Mouse (Mus musculus) adrenal gland, adult 18-20 months (tissue): Measurements from ENCODE around the gene Gm30302. TPM values are rescaled to one million over a fixed set of nuclear protein-coding genes. Genes with fewer than 3 reads are reported as not detected.

Experiments
- DNase-seq, 2 experiments: peaks; one replicate each; pipeline ENCODE4 v3.0.0; 2021 to 2022; ENCODE audit warnings: low spot score in 2 of 2
- total RNA-seq, 2 experiments: library from RNA; stranded (reverse); gene quantifications; 1 replicate in 1 of 2; 2 replicates in 1 of 2; pipeline ENCODE4 v1.2.3; 2021

The Gm30302 gene
- total RNA-seq, 2 experiments from 2014 or later: not detected

DNA sequence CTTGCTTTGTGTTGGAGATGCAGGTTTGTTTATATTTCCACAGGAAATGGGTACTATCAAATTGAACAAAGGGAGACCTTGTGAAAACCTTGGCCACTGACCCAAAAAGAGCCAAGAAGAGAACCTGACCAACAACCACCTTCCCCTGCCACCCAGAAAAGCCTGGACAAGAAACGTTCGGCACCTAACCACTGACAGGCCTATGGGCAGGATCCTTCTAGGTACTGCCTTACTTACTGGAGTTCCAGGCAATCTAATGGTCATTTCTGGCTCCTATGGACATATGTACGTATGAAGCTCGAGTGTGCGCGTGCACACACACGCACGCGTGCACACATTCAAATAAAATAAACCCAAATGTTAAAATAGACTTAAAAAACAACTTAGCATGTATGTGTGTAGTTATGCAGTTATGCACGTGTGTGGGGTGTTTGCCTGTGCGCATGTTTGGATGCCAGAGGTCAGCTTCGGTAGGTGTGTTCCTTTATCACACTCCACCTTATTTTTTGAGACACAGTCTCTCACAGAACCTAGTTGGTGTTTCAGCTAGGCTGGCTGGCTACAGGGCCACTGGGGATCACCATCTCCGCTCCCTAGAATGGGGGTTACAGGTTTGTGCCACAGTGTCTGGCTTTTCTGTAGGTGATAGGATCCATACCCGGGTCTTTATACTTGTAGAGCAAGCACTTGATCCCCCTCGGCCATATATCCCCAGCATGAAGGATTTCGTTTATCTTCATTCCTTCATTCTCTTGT is 57.3 kb downstream of the Gm30302 start:
- no peak for DNase-seq

DNA sequence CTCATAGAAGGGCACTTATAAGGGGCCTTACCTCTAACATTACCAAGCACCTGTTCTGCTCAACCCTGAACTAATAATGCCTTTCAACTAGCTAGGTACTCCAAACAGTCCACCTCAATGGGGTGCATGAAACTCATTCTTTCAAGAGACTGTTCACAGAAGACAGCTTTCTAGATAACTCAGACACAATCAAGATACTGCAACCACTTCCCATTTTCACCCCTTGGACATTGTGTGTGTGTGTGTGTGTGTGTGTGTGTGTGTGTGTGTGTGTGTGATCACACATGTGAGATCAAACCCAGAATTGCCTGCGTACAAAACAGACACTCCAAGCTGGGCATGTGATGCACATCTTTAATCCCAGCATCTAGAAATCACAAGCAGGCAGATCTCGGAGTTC is 60.8 kb downstream of the Gm30302 start:
- DNase-seq: no peak

DNA sequence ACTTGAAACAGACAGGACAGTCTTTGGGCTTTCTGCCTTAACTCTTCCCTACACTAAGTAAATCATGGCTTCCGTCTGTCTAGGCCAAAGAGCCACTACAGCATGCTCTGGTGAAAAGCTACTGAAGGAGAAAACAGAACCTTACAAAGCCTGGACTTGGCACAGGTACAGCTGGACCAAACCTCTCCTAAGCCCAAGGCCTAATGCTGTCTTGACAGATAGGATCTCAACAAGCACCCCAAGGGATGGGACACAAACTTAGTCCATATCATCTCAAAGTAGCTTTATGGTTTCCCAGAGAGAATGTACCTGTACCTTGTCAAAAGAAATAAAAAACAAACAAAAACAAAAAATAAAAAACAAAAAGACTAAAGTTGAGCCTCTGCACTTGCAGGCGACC is 62.4 kb downstream of the Gm30302 start:
- no peak for DNase-seq

Other genes starting within 250 kb of the Gm30302 start
- 1 to 10 TPM; 5.6 to 6.3 TPM for gene Omd, start 216.5 kb downstream of the Gm30302 start, total RNA-seq
- gene Ogn, start 191.0 kb downstream of the Gm30302 start, total RNA-seq: 10 to 100 TPM; 48.1 to 62.8 TPM
- 1 to 10 TPM in 1 of 2 experiments, under 1 TPM in 1; 0.38 to 1.2 TPM for gene Cenpp, start 146.2 kb downstream of the Gm30302 start, total RNA-seq
- 10 to 100 TPM; 22.0 to 24.7 TPM for gene Nol8, start 145.9 kb downstream of the Gm30302 start, total RNA-seq
- 10 to 100 TPM; 66.3 to 80.6 TPM for gene Iars, start 116.9 kb downstream of the Gm30302 start, total RNA-seq